Mouse (Mus musculus) midbrain, embryonic 16.5 days (tissue): ENCODE data around the gene Pmm2. TPM values are rescaled to one million over a fixed set of nuclear protein-coding genes. Genes with fewer than 3 reads are reported as not detected.

Source experiments
- ATAC-seq: fragments of 200-750 bp; cut with Nextera tagmentation; 2 replicates; pipeline ENCODE4 v1.8.0; 2017; ENCODE audit warnings: moderate TSS enrichment
- H3K27ac ChIP-seq: fragments of 300-500 bp; sonication (generic); 2 replicates; pipeline ENCODE4 v1.5.1; 2014; ENCODE audit warnings: mild to moderate bottlenecking, low read length, mixed read lengths
- H3K27me3 ChIP-seq: fragments of 300-500 bp; sonication (generic); 2 replicates; pipeline ENCODE4 v1.6.1; 2014; ENCODE audit warnings: low read depth, low read length, mixed read lengths; ENCODE audit not compliant: control insufficient read depth, insufficient read depth
- H3K36me3 ChIP-seq: fragments of 300-500 bp; sonication (generic); 2 replicates; pipeline ENCODE4 v1.6.1; 2014; ENCODE audit warnings: mild to moderate bottlenecking, low read length, moderate library complexity, mixed read lengths; ENCODE audit not compliant: control insufficient read depth, insufficient read depth
- H3K4me1 ChIP-seq: fragments of 300-500 bp; sonication (generic); 2 replicates; pipeline ENCODE4 v1.6.1; 2014; ENCODE audit warnings: mild to moderate bottlenecking, low read length, mixed read lengths; ENCODE audit not compliant: control insufficient read depth, insufficient read depth
- H3K4me2 ChIP-seq: fragments of 300-500 bp; sonication (generic); 2 replicates; pipeline ENCODE4 v1.6.1; 2014; ENCODE audit warnings: mild to moderate bottlenecking, low read length, mixed read lengths
- H3K4me3 ChIP-seq: fragments of 300-500 bp; sonication (generic); 2 replicates; pipeline ENCODE4 v1.5.1; 2014; ENCODE audit warnings: low read depth, mild to moderate bottlenecking, low read length, moderate library complexity, mixed read lengths
- H3K9ac ChIP-seq: fragments of 300-500 bp; sonication (generic); 2 replicates; pipeline ENCODE4 v1.6.1; 2014; ENCODE audit warnings: low read depth, low read length, mixed read lengths
- H3K9me3 ChIP-seq: fragments of 300-500 bp; sonication (generic); replicated peaks from 2 replicates; pipeline ENCODE4 v1.6.1; 2014; ENCODE audit warnings: mild to moderate bottlenecking, low read length, mixed read lengths; ENCODE audit not compliant: control insufficient read depth, poor library complexity, severe bottlenecking
- WGBS: fragments of 180-500 bp; shearing (Covaris S2); extraction: QIAGEN DNeasy Blood & Tissue Kit; methylation state at CpG from one replicate; pipeline ENCODE4 v1.1.7; 2014; 5-methylcytosine and 5-hydroxymethylcytosine counted together
- polyA plus RNA-seq: library from polyadenylated mRNA; unstranded; fragments of >200 nt; fragmentation: Nextera tagmentation; extraction: Ambion mirVana; gene quantifications from 2 replicates; pipeline ENCODE4 v1.2.1, GENCODE M21; 2015

Gene Pmm2
- polyA plus RNA-seq, 1 experiment from 2014 or later = 33.7 TPM

- H3K36me3 ChIP-seq = peaks cover 5% of the 10 kb centered on the region; the same call in 1 of the 2 replicates
- no peaks in the 10 kb centered on the region for H3K4me1 ChIP-seq
- H3K4me3 ChIP-seq = no peak overlapping the region
- H3K27me3 ChIP-seq = no peaks in the 10 kb centered on the region
- H3K27ac ChIP-seq = no peak overlapping the region
- H3K4me2 ChIP-seq = no peak overlapping the region
- no peaks in the 10 kb centered on the region for H3K9me3 ChIP-seq
- 88% methylated on average over 3 of the region's 3 CpGs for WGBS
- no peak overlapping the region for H3K9ac ChIP-seq
- ATAC-seq = no peak
Measured at GRCm38 (mm10) chr16:8613447-8613846, 24.0 kb upstream of the Pmm2 start.

DNA sequence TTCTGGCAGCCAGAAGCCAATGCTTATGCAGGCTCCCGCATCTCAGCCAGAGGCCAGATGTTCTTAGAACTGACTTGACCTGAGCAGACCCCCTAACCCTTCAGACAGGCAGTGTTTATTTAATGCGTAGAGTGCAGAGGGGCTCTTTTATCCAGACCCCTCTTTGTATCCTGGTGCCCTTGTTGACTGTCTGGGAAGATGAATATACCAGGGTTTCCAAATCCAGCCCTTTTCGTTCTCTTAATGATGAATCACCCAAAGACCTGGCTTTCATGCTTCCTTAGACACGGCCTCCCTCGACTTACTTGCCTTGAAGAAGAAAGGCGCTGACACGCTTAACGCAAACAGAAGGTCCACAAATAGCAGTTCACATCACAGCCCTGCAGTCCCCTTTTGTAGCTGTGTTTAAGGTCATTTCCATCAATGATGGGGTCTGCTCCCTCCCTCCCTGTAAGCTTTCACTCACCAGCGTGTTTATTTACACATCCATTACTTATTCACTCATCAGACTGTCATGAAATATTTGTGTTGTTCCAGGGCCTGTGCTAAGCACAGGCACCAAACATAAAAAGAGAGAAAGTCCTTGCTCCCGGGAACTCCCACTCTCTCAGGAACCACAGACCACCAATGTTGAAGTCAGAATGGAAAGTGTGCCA is 17.7 kb upstream of the Pmm2 start:
- Histone ChIP-seq H3K27ac (no peak overlapping the region), H3K4me3 (no peak overlapping the region), H3K9ac (no peak overlapping the region), H3K9me3 (no peaks in the 10 kb centered on the region), H3K4me1 (no peaks in the 10 kb centered on the region), H3K4me2 (no peak overlapping the region), H3K27me3 (no peaks in the 10 kb centered on the region), H3K36me3 (peaks cover 7% of the 10 kb centered on the region)
- WGBS = 30% methylated on average over 10 of the region's 10 CpGs
- no peak for ATAC-seq

DNA sequence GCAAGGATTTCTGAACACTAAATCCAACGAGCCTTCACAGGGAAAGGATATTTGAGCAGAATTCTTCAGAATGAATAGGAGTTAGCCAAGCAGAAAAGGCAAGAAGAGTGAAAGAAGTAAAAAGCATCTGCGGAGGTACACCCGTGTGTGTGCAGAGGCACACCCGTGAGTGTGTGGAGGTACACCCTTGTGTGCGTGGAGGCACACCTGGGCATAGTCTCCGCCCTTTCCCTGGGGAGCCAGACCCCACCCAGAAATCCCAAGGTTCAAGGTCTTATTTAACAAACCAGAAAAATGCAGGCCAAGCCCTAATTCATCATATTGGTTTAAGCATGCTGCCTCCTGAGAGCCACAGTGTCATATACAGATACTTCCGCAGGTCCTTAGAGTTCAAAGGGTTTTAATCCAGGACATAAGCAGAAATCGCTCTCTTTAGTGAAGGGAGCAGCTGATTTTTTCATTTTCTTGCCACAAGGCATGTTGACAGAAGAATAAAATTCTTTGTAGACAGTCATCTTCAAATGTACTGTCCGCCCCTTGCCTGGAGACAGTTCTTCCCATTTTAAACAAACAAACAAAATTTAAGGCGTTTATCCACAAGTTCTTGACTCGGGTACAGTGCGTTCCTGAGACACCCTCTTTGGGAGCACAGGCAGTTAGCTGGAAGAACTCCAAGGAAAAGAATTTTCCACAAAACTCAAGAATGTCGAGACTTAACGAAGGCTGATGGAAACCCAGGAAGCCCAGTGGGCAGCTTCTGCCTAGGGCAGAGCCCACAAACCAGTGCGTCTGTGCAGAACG is 17.0 kb upstream of the Pmm2 start:
- no peaks in the 10 kb centered on the region for H3K27me3 ChIP-seq
- WGBS = 74% methylated on average over 16 of the region's 16 CpGs
- H3K27ac ChIP-seq = no peak overlapping the region
- H3K9ac ChIP-seq = no peak overlapping the region
- H3K4me3 ChIP-seq = no peak overlapping the region
- H3K4me1 ChIP-seq = no peaks in the 10 kb centered on the region
- H3K9me3 ChIP-seq = no peaks in the 10 kb centered on the region
- H3K36me3 ChIP-seq = peaks cover 7% of the 10 kb centered on the region
- H3K4me2 ChIP-seq = no peak overlapping the region
- no peak for ATAC-seq

GRCm38 (mm10) chr16:8630419-8630818 is 7.1 kb upstream of the Pmm2 start:
- no peaks in the 10 kb centered on the region for H3K36me3 ChIP-seq

DNA sequence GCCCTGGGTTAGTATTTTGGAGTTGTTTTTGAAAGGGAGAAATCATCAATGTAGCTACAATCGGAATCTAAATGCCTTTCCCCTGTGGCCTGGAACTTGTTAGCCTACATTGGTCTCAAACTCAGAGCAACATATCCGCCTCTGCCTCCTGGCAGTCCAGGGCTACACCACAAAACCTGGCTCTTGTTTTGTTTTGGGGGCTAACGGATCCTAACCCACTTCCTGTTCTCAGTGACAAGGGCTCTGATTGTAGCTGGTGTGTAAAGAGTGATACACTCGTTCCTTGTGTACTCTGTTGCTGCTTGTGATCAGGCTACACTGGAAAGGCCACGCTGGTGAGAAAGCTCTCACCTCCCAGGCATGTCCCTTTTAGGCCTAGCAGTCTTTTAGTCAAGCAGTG is 6.0 kb upstream of the Pmm2 start:
- H3K4me2 ChIP-seq = no peak overlapping the region
- no peak overlapping the region for H3K27ac ChIP-seq
- no peaks in the 10 kb centered on the region for H3K36me3 ChIP-seq
- no peak for ATAC-seq
- WGBS = 95% methylated on average over 5 of the region's 5 CpGs
- H3K27me3 ChIP-seq = no peaks in the 10 kb centered on the region
- peaks cover 6% of the 10 kb centered on the region for H3K4me1 ChIP-seq
- no peak overlapping the region for H3K4me3 ChIP-seq
- H3K9ac ChIP-seq = no peak overlapping the region
- no peaks in the 10 kb centered on the region for H3K9me3 ChIP-seq

More at GRCm38 (mm10) chr16:8630419-8630818, 7.1 kb upstream of the Pmm2 start:
- ATAC-seq = no peak
- Histone ChIP-seq H3K9me3 (no peaks in the 10 kb centered on the region), H3K4me3 (no peak overlapping the region), H3K4me2 (no peak overlapping the region), H3K27ac (no peak overlapping the region), H3K9ac (no peak overlapping the region), H3K27me3 (no peaks in the 10 kb centered on the region), H3K4me1 (no peaks in the 10 kb centered on the region)
- 79% methylated on average over 2 of the region's 2 CpGs for WGBS

- H3K4me2 ChIP-seq = peak overlapping the region; percentile 89
- H3K9me3 ChIP-seq = no peaks in the 10 kb centered on the region
- H3K4me1 ChIP-seq = peaks cover 16% of the 10 kb centered on the region
- peaks cover 2% of the 10 kb centered on the region; the same call in 1 of the 2 replicates for H3K36me3 ChIP-seq
- WGBS = 0% methylated on average over 13 of the region's 13 CpGs
- H3K9ac ChIP-seq = peak overlapping the region; percentile 68
- no peaks in the 10 kb centered on the region for H3K27me3 ChIP-seq
- peak; percentile 13 for ATAC-seq
- peak overlapping the region; percentile 63 for H3K4me3 ChIP-seq
- H3K27ac ChIP-seq = peak overlapping the region; percentile 72
Measured at GRCm38 (mm10) chr16:8636867-8637216, 632 bp upstream of the Pmm2 start.

GRCm38 (mm10) chr16:8638131-8638530 is 657 bp downstream of the Pmm2 start:
- Histone ChIP-seq H3K9ac (peak overlapping the region; percentile 69), H3K27ac (peak overlapping the region; percentile 53), H3K9me3 (no peaks in the 10 kb centered on the region), H3K4me3 (peak overlapping the region; percentile 63), H3K4me2 (peak overlapping the region; percentile 76), H3K4me1 (peaks cover 16% of the 10 kb centered on the region), H3K36me3 (peaks cover 6% of the 10 kb centered on the region), H3K27me3 (no peaks in the 10 kb centered on the region)
- WGBS = 51% methylated on average over 7 of the region's 7 CpGs
- ATAC-seq = no peak

DNA sequence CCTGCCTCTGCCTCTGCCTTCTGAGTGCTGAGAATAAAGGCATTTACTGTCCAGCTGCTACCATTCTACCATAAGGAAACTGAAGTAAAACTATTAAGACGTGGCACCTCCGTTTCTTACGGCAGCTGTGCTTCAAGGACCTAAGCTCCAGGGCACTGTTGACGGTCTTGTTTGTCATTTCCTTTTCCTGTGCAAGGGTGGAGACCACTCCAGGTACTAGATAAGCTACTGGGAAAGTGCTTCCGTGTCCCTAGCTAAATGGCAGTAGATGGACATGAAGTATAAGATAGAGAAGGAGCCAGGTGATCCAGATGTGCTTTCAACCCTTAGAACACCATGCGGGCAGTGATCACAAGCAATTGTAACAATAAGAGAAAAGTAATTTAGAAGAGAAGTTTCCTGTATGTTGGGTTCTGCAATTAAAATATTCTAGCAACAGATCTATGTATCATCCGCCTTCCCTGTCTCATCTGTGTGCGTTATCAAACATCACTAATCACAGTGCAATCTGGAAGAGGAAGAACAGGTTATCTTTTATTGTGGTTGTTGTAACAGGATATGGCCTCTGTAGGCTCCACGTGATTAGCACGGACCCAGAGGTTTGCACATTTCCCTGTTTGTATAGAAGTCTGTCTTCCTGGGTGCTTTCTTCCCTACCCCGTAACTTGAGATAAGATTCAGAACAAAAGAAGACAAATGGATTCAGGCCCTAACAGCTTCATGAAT is 2.2 kb downstream of the Pmm2 start:
- ATAC-seq = no peak
- peaks cover 14% of the 10 kb centered on the region for H3K36me3 ChIP-seq
- H3K9me3 ChIP-seq = no peaks in the 10 kb centered on the region
- no peak overlapping the region for H3K4me2 ChIP-seq
- H3K9ac ChIP-seq = no peak overlapping the region
- WGBS = 94% methylated on average over 11 of the region's 11 CpGs
- H3K27ac ChIP-seq = no peak overlapping the region
- no peak overlapping the region for H3K4me3 ChIP-seq
- no peaks in the 10 kb centered on the region for H3K27me3 ChIP-seq
- H3K4me1 ChIP-seq = peaks cover 16% of the 10 kb centered on the region

GRCm38 (mm10) chr16:8643855-8644254 is 6.4 kb downstream of the Pmm2 start:
- ATAC-seq = no peak
- Histone ChIP-seq H3K4me1 (no peaks in the 10 kb centered on the region; the same call in 1 of the 2 replicates), H3K4me3 (no peak overlapping the region), H3K27me3 (no peaks in the 10 kb centered on the region), H3K9ac (no peak overlapping the region), H3K9me3 (no peaks in the 10 kb centered on the region), H3K36me3 (peaks cover 20% of the 10 kb centered on the region), H3K27ac (no peak overlapping the region), H3K4me2 (no peak overlapping the region)
- 76% methylated on average over 2 of the region's 2 CpGs for WGBS
